Mouse (Mus musculus) liver, embryonic 14.5 days (tissue): Measurements from ENCODE around the gene Tmem232. TPM values are rescaled to one million over a fixed set of nuclear protein-coding genes. Genes with fewer than 3 reads are reported as not detected.
"Not testable (repeated sequence)": the region's sequence is repeated elsewhere in the genome, so short reads cannot be mapped to it uniquely, and the experiment has no call there.

Experiments used
- ATAC-seq: fragments of 200-750 bp; cut with Nextera tagmentation; 2 replicates; pipeline ENCODE4 v1.8.0; 2017; ENCODE audit warnings: moderate number of reproducible peaks, mild to moderate bottlenecking, moderate library complexity; ENCODE audit not compliant: insufficient read depth
- DNase-seq, 3 experiments: peaks; one replicate each; pipeline ENCODE4 v3.0.0-alpha.2; 2012 to 2013; ENCODE audit warnings: low read depth in 3 of 3, low spot score in 3 of 3
- H3K27ac ChIP-seq: fragments of 300-500 bp; sonication (generic); 2 replicates; pipeline ENCODE4 v1.5.1; 2014; ENCODE audit warnings: moderate library complexity, mild to moderate bottlenecking, control low read depth, inconsistent platforms
- H3K27me3 ChIP-seq: fragments of 300-500 bp; sonication (generic); 2 replicates; pipeline ENCODE4 v1.6.1; 2014; ENCODE audit warnings: mild to moderate bottlenecking, low read length, moderate library complexity; ENCODE audit not compliant: control insufficient read depth, insufficient read depth
- H3K36me3 ChIP-seq: fragments of 300-500 bp; sonication (generic); replicated peaks from 2 replicates; pipeline ENCODE4 v1.6.1; 2014; ENCODE audit warnings: low read depth; ENCODE audit not compliant: control insufficient read depth, insufficient read depth
- H3K4me1 ChIP-seq, 2 experiments: fragments of 200-500 bp in 1 of 2; fragments of 300-500 bp in 1 of 2; sonication (generic) in 1 of 2; replicated peaks; 2 replicates each; pipeline ENCODE4 v1.6.1; 2012 to 2014; ENCODE audit warnings: antibody characterized with exemption in 1 of 2, inconsistent platforms in 1 of 2, low read length in 1 of 2; ENCODE audit not compliant: control insufficient read depth in 2 of 2, insufficient read depth in 2 of 2
- H3K4me2 ChIP-seq: fragments of 300-500 bp; sonication (generic); 2 replicates; pipeline ENCODE4 v1.6.1; 2014; ENCODE audit warnings: low read depth, mild to moderate bottlenecking, control low read depth, moderate library complexity
- H3K4me3 ChIP-seq, 2 experiments: fragments of 200-500 bp in 1 of 2; fragments of 300-500 bp in 1 of 2; sonication (generic) in 1 of 2; 2 replicates each; pipeline ENCODE4 v1.5.1; 2012 to 2014; ENCODE audit warnings: low read depth in 2 of 2, low read length in 2 of 2, mild to moderate bottlenecking in 2 of 2, control low read depth in 1 of 2, inconsistent platforms in 1 of 2, moderate library complexity in 1 of 2; ENCODE audit not compliant: insufficient read depth in 1 of 2
- H3K9ac ChIP-seq: fragments of 300-500 bp; sonication (generic); replicated peaks from 2 replicates; pipeline ENCODE4 v1.6.1; 2014; ENCODE audit warnings: mild to moderate bottlenecking, control low read depth, moderate library complexity
- H3K9me3 ChIP-seq: fragments of 300-500 bp; sonication (generic); 2 replicates; pipeline ENCODE4 v1.6.1; 2016; ENCODE audit warnings: low read length, mixed read lengths; ENCODE audit not compliant: control insufficient read depth
- CTCF ChIP-seq: IDR thresholded peaks from 2 replicates; pipeline ENCODE4 v1.5.1; 2016; ENCODE audit warnings: antibody characterized with exemption, low read depth, control low read depth
- EP300 ChIP-seq: IDR thresholded peaks from 2 replicates; pipeline ENCODE4 v1.6.1; 2016; ENCODE audit warnings: antibody characterized with exemption, low read depth
- WGBS: fragments of 180-500 bp; shearing (Covaris S2); extraction: QIAGEN DNeasy Blood & Tissue Kit; methylation state at CpG from one replicate; pipeline ENCODE4 v1.1.7; 2014; ENCODE audit not compliant: insufficient replicate concordance; 5-methylcytosine and 5-hydroxymethylcytosine counted together
- polyA plus RNA-seq, 2 experiments: library from polyadenylated mRNA; depleted of rRNA in 1 of 2; stranded (reverse) in 1 of 2; unstranded in 1 of 2; fragments of >200 nt; fragmentation: Nextera tagmentation in 1 of 2; extraction: Ambion mirVana in 1 of 2; gene quantifications; 2 replicates each; pipeline versions ENCODE4 v1.2.1 to v1.2.3; 2012 to 2014

The Tmem232 gene
- polyA plus RNA-seq, 2 experiments: not detected

DNA sequence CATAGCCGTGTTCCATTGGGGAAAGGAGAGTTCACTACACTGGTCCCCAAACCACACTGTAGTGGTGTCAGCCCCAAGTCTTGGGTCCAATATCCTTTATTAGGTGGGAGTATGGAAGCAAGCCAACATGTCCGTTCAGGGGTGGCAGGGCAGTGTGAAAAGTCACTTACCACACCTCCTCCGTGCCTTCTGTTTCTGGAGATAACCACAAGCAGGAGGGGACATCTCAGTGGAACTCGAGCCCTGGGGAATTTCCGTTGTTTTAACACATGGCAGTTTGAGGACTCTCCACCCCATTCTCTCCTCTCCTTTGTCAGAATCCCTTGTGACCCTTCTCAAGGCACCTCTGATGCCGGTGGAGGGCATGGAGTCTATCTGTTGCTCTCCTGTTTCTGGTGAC lies 16.6 kb upstream of the Tmem232 start:
- 16% methylated on average over 6 of the region's 6 CpGs for WGBS
- DNase-seq: peak; percentile 49 to 72 (median 49)
- peak overlapping the region; percentile 61 for H3K4me2 ChIP-seq
- no peak for TF ChIP-seq CTCF
- peak; percentile 50; the same call in 1 of the 2 replicates for TF ChIP-seq EP300
- H3K36me3 ChIP-seq: no peaks in the 10 kb centered on the region
- H3K9ac ChIP-seq: peak overlapping the region; percentile 23
- H3K9me3 ChIP-seq: no peaks in the 10 kb centered on the region
- no peak overlapping the region for H3K4me3 ChIP-seq
- H3K4me1 ChIP-seq: peaks cover 6 to 16% of the 10 kb centered on the region in 2 experiments
- no peaks in the 10 kb centered on the region for H3K27me3 ChIP-seq
- ATAC-seq: peak; percentile 84
- H3K27ac ChIP-seq: no peak overlapping the region; the same call in 1 of the 2 replicates

GRCm38 (mm10) chr17:65556798-65557197 lies 16.2 kb upstream of the Tmem232 start:
- no peak overlapping the region; the same call in 1 of the 2 replicates for H3K27ac ChIP-seq
- peak overlapping the region; percentile 61 for H3K4me2 ChIP-seq
- ATAC-seq: peak; percentile 72

DNA sequence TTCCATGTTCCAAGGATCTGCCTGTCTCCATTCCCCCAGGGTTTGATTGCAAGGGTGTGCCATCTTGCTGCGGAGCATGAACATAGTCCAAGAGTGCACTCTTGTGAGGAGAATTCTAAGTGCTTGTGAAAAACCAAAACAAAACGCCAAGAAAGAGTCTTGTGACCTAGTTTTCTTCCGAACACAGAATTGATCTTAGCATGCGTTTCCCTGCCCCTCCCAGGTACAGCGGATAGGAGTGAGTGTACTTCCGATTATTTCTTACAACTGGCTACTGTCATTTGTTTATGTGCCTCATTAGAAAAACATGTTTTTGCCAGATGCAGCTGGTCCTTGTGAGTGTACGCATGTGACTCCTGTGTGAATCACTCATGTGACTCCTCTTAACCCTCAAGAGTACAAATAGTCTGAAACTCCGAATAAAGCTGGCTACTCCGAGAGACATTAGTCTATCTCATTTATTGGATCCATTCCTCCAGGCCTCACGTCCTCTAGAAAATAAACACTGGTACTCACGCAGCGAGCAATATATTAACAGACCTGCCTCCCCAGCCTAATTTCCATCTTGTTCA lies 11.9 kb upstream of the Tmem232 start:
- H3K9me3 ChIP-seq: no peaks in the 10 kb centered on the region
- H3K4me1 ChIP-seq: peaks cover 3 to 9% of the 10 kb centered on the region in 2 experiments
- H3K27me3 ChIP-seq: no peaks in the 10 kb centered on the region
- no peak overlapping the region for H3K27ac ChIP-seq
- no peaks in the 10 kb centered on the region for H3K36me3 ChIP-seq
- no peak for DNase-seq
- no peak overlapping the region for H3K9ac ChIP-seq
- no peak overlapping the region for H3K4me3 ChIP-seq
- TF ChIP-seq EP300: no peak
- TF ChIP-seq CTCF: no peak
- H3K4me2 ChIP-seq: no peak overlapping the region
- no peak for ATAC-seq
- WGBS: 75% methylated on average over 12 of the region's 12 CpGs

More at GRCm38 (mm10) chr17:65556798-65557197, 16.2 kb upstream of the Tmem232 start:
- H3K4me3 ChIP-seq: no peak overlapping the region
- no peaks in the 10 kb centered on the region for H3K27me3 ChIP-seq
- no peaks in the 10 kb centered on the region for H3K36me3 ChIP-seq
- peak overlapping the region; percentile 23 for H3K9ac ChIP-seq
- peak in 2 of 3 experiments; percentile 18 to 47 for DNase-seq
- WGBS: 24% methylated on average over 10 of the region's 10 CpGs
- H3K4me1 ChIP-seq: peaks cover 6 to 16% of the 10 kb centered on the region in 2 experiments
- H3K9me3 ChIP-seq: no peaks in the 10 kb centered on the region
- TF ChIP-seq CTCF (no peak), EP300 (no peak)

DNA sequence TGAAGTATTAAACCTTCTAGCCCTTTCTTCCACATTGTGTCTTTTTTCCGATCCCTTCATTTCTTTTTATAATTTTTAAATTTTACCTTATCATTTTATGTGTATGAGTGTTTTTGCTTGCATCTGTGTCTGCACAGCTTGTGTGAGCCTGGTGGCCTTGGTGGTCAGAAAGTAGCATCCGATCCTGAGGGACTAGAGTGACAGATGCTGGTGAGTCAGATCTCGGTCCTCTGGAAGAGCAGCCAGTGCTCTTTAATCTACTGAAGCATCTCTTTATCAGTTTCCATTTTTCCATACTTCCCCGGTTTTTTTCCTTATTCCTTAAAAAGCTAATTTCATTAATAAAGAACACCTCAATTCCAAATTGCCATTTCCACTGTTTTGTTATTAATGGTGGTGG lies 9.8 kb upstream of the Tmem232 start:
- no peaks in the 10 kb centered on the region for H3K27me3 ChIP-seq
- no peak overlapping the region for H3K9ac ChIP-seq
- H3K4me1 ChIP-seq: no peaks in the 10 kb centered on the region
- ATAC-seq (no peak), DNase-seq (no peak)
- no peak overlapping the region for H3K4me3 ChIP-seq
- H3K9me3 ChIP-seq: no peaks in the 10 kb centered on the region
- H3K27ac ChIP-seq: no peak overlapping the region
- WGBS: 57% methylated on average over 4 of the region's 4 CpGs
- no peaks in the 10 kb centered on the region for H3K36me3 ChIP-seq
- TF ChIP-seq EP300 (no peak), CTCF (no peak)
- H3K4me2 ChIP-seq: no peak overlapping the region

DNA sequence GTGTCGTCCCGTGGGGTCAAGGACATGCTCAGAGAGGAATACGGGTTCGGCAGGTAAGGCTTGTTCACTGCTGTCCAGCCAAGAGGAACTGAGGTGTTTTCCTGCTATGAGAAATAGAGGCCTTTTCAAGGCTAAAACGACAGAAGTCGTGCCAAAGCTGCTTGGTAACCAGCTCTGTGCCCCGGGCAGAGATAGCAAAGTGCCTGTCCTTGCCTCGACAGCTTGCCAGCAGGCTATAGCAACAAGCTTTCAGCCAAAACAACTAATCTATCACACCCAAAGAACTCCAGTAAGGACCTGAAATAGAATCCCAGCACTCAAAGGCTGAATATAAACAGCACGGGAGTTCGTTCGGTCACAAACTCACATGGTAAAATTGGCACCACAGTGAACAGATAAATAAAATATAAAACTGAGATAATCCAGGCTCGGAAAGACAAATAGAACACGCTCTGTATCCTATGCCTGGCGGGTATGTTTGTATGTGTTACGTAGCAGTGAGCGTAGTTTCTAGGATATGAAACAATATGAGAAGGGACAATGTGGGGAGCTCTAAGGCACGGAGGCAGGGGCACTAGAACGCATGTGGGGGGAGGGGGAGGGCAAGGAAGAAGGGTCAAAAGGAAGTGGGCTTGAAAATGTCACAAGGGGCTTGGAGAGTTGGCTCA lies 8.2 kb upstream of the Tmem232 start:
- DNase-seq (no peak), ATAC-seq (no peak)
- TF ChIP-seq EP300 (no peak), CTCF (no peak)
- Histone ChIP-seq H3K27me3 (no peaks in the 10 kb centered on the region), H3K27ac (no peak overlapping the region), H3K4me3 (no peak overlapping the region), H3K4me1 (no peaks in the 10 kb centered on the region), H3K36me3 (no peaks in the 10 kb centered on the region), H3K9me3 (no peaks in the 10 kb centered on the region), H3K4me2 (no peak overlapping the region), H3K9ac (no peak overlapping the region)
- 61% methylated on average over 18 of the region's 18 CpGs for WGBS

DNA sequence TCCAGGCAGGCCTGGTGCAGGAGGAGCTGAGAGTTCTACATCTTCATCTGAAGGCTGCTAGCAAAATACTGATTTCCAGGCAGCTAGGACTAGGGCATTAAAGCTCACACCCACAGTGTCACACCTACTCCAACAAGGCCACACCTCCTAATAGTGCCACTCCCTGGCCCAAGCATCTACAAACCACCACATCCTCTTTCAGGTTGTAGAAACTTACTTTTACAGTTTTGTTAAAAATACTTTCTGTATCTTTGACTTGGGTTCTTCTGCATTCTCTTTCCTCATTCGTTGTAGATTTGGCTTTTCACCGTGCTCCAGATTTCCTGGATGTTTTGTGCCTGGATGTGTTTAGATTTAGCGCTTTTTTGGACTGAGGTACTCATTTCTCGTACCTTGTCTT lies 5.6 kb upstream of the Tmem232 start:
- not testable (repeated sequence) for H3K4me1 ChIP-seq, H3K27ac ChIP-seq, H3K27me3 ChIP-seq, DNase-seq, H3K4me3 ChIP-seq, H3K36me3 ChIP-seq, H3K9me3 ChIP-seq, ATAC-seq, H3K4me2 ChIP-seq, H3K9ac ChIP-seq
- WGBS: 70% methylated on average over 4 of the region's 4 CpGs
